Mouse (Mus musculus) stomach, postnatal 0 days (tissue): ENCODE results near the gene C1qtnf12. TPM values are rescaled to one million over a fixed set of nuclear protein-coding genes. Genes with fewer than 3 reads are reported as not detected.

Source experiments
- ATAC-seq: fragments of 200-750 bp; cut with Nextera tagmentation; 2 replicates; pipeline ENCODE4 v1.8.0; 2017; ENCODE audit not compliant: low FRiP score, low TSS enrichment
- DNase-seq: peaks from one replicate; pipeline ENCODE4 v3.0.0-alpha.2; 2016; ENCODE audit warnings: low spot score
- H3K27ac ChIP-seq: fragments of 300-500 bp; sonication (generic); replicated peaks from 2 replicates; pipeline ENCODE4 v1.5.1; 2014; ENCODE audit warnings: mild to moderate bottlenecking, control low read depth
- H3K27me3 ChIP-seq: fragments of 300-500 bp; sonication (generic); 2 replicates; pipeline ENCODE4 v1.6.1; 2014; ENCODE audit warnings: low read length; ENCODE audit not compliant: control insufficient read depth, insufficient read depth
- H3K36me3 ChIP-seq: fragments of 300-500 bp; sonication (generic); 2 replicates; pipeline ENCODE4 v1.6.1; 2014; ENCODE audit warnings: low read length, mixed read lengths; ENCODE audit not compliant: control insufficient read depth, insufficient read depth
- H3K4me1 ChIP-seq: fragments of 300-500 bp; sonication (generic); replicated peaks from 2 replicates; pipeline ENCODE4 v1.6.1; 2014; ENCODE audit warnings: antibody characterized with exemption; ENCODE audit not compliant: control insufficient read depth, insufficient read depth
- H3K4me2 ChIP-seq: fragments of 300-500 bp; sonication (generic); replicated peaks from 2 replicates; pipeline ENCODE4 v1.6.1; 2014; ENCODE audit warnings: low read depth, mild to moderate bottlenecking, control low read depth, moderate library complexity
- H3K4me3 ChIP-seq: fragments of 300-500 bp; sonication (generic); 2 replicates; pipeline ENCODE4 v1.5.1; 2014; ENCODE audit warnings: low read depth, low read length, control low read depth
- H3K9ac ChIP-seq: fragments of 300-500 bp; sonication (generic); 2 replicates; pipeline ENCODE4 v1.6.1; 2014; ENCODE audit warnings: mild to moderate bottlenecking, low read length, control low read depth, mixed read lengths
- H3K9me3 ChIP-seq: fragments of 300-500 bp; sonication (generic); 2 replicates; pipeline ENCODE4 v1.6.1; 2016; ENCODE audit warnings: low read length; ENCODE audit not compliant: control insufficient read depth
- CTCF ChIP-seq: IDR thresholded peaks from 2 replicates; pipeline ENCODE4 v1.5.1; 2016; ENCODE audit warnings: antibody characterized with exemption, low read depth, mild to moderate bottlenecking, moderate library complexity
- EP300 ChIP-seq: optimal IDR thresholded peaks from 2 replicates; pipeline ENCODE3; 2016; ENCODE audit warnings: antibody characterized with exemption
- WGBS: fragments of 180-500 bp; shearing (Covaris S2); extraction: QIAGEN DNeasy Blood & Tissue Kit; methylation state at CpG from one replicate; pipeline ENCODE4 v1.1.7; 2014; 5-methylcytosine and 5-hydroxymethylcytosine counted together
- polyA plus RNA-seq: library from polyadenylated mRNA; unstranded; fragments of >200 nt; fragmentation: Nextera tagmentation; extraction: Ambion mirVana; gene quantifications from 2 replicates; pipeline ENCODE4 v1.2.1, GENCODE M21; 2015

The C1qtnf12 gene
- polyA plus RNA-seq, 1 experiment from 2014 or later: 48.5 TPM

DNA sequence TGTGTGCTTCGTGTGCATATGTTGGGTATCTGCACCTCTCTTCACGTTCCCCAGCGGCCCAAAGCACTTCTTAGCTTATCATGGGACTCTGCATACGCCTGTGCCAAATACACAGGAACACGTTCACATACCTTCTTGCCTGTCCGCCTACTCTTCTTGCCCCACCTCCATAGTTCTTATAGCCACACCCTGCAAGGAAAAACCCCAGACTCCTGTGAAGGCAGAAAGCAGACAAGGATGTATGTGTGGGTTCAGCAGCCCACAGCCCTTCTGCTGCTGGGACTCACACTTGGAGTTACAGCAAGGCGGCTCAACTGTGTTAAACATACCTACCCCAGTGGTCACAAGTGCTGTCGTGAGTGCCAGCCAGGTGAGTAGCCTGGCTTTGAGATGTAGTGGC, 51.5 kb downstream of the C1qtnf12 start, which contains the start of gene Tnfrsf4:
Tnfrsf4 (plus strand) TSS at position 207 of the 400 bp plus-strand sequence.
- WGBS: 61% methylated on average over 8 of the region's 8 CpGs
- Histone ChIP-seq H3K9ac (no peak within 1 kb of the TSS), H3K27me3 (no peaks in the 10 kb centered on the region), H3K4me1 (no peaks in the 10 kb centered on the region), H3K36me3 (peaks cover 18% of the 10 kb centered on the region), H3K9me3 (no peaks in the 10 kb centered on the region), H3K4me2 (no peak within 1 kb of the TSS), H3K27ac (no peak within 1 kb of the TSS), H3K4me3 (no peak within 1 kb of the TSS)
- DNase-seq: no peak
- TF ChIP-seq CTCF: no peak
- no peak for TF ChIP-seq EP300
- ATAC-seq: peak; percentile 28; the same call in 1 of the 2 replicates

DNA sequence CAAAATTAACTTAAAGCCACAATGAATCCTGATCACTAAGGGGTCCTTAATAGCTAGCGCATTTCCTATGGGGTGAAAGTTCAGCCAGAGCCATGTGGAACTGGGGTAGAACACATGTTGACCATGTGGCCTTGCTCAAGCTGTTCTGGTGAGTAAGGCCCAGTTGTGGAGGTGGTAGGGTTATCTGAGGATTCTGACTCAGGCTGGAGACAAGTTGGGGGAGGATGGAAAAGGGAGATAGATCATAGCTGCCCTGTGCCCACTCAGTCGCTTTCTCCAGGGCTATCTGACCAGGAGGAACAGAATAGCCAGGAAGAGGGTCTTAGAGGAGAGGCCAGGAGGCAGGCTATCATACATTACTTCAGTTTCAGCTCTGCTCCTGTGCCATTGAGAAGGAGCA, 52.3 kb downstream of the C1qtnf12 start:
- DNase-seq: no peak
- Histone ChIP-seq H3K9ac (no peak overlapping the region), H3K4me1 (no peaks in the 10 kb centered on the region), H3K36me3 (peaks cover 12% of the 10 kb centered on the region; the same call in 1 of the 2 replicates), H3K4me3 (no peak overlapping the region), H3K9me3 (no peaks in the 10 kb centered on the region), H3K4me2 (no peak overlapping the region), H3K27me3 (no peaks in the 10 kb centered on the region), H3K27ac (no peak overlapping the region)
- no peak for ATAC-seq
- 87% methylated on average over 2 of the region's 2 CpGs for WGBS
- no peak for TF ChIP-seq CTCF
- TF ChIP-seq EP300: no peak

Other genes with a start within 250 kb of the C1qtnf12 start
- 0.39 and 0.45 TPM in 2 replicates for gene Tmem240, start 227.5 kb upstream of the C1qtnf12 start, polyA plus RNA-seq
- gene Atad3a, start 201.2 kb upstream of the C1qtnf12 start, polyA plus RNA-seq: 48.8 and 55.1 TPM in 2 replicates
- gene Vwa1, start 187.6 kb upstream of the C1qtnf12 start, polyA plus RNA-seq: 30.0 and 32.3 TPM in 2 replicates
- gene Tmem88b, start 176.4 kb upstream of the C1qtnf12 start, polyA plus RNA-seq: 0.13 and 0.27 TPM in 2 replicates
- 0.10 and 0.13 TPM in 2 replicates for gene Ankrd65, start 171.9 kb upstream of the C1qtnf12 start, polyA plus RNA-seq
- gene Mrpl20, start 159.4 kb upstream of the C1qtnf12 start, polyA plus RNA-seq: 230 and 240 TPM in 2 replicates
- 72.2 and 83.2 TPM in 2 replicates for gene Ccnl2, start 149.8 kb upstream of the C1qtnf12 start, polyA plus RNA-seq
- 129 and 133 TPM in 2 replicates for gene Aurkaip1, start 131.0 kb upstream of the C1qtnf12 start, polyA plus RNA-seq
- gene Mxra8, start 122.6 kb upstream of the C1qtnf12 start, polyA plus RNA-seq: 79.4 and 88.4 TPM in 2 replicates
- 8.1 and 10.4 TPM in 2 replicates for gene Dvl1, start 114.9 kb upstream of the C1qtnf12 start, polyA plus RNA-seq
- gene Tas1r3, start 99.0 kb upstream of the C1qtnf12 start, polyA plus RNA-seq: 0.11 and 0.28 TPM in 2 replicates
- gene Cptp, start 92.9 kb upstream of the C1qtnf12 start, polyA plus RNA-seq: 25.0 and 26.5 TPM in 2 replicates
- gene Ints11, start 92.8 kb upstream of the C1qtnf12 start, polyA plus RNA-seq: 30.7 and 32.6 TPM in 2 replicates
- 35.7 and 36.5 TPM in 2 replicates for gene Pusl1, start 70.5 kb upstream of the C1qtnf12 start, polyA plus RNA-seq
- gene Acap3, start 70.5 kb upstream of the C1qtnf12 start, polyA plus RNA-seq: 9.7 and 10.2 TPM in 2 replicates
- 72.8 and 75.5 TPM in 2 replicates for gene Ube2j2, start 18.5 kb upstream of the C1qtnf12 start, polyA plus RNA-seq
- 9.0 and 9.4 TPM in 2 replicates for gene B3galt6, start 30.3 kb downstream of the C1qtnf12 start, polyA plus RNA-seq
- 129 and 137 TPM in 2 replicates for gene Sdf4, start 30.6 kb downstream of the C1qtnf12 start, polyA plus RNA-seq
- gene Tnfrsf4, start 51.5 kb downstream of the C1qtnf12 start, polyA plus RNA-seq: 0.21 and 0.48 TPM in 2 replicates
- 2.2 and 3.3 TPM in 2 replicates for gene Tnfrsf18, start 63.8 kb downstream of the C1qtnf12 start, polyA plus RNA-seq
- 2.7 TPM in 2 replicates for gene Ttll10, start 97.1 kb downstream of the C1qtnf12 start, polyA plus RNA-seq
- 4.9 and 5.4 TPM in 2 replicates for gene 9430015G10Rik, start 147.7 kb downstream of the C1qtnf12 start, polyA plus RNA-seq
- gene Rnf223, start 168.2 kb downstream of the C1qtnf12 start, polyA plus RNA-seq: 7.6 and 7.7 TPM in 2 replicates
- gene Agrn, start 235.2 kb downstream of the C1qtnf12 start, polyA plus RNA-seq: 17.7 and 21.4 TPM in 2 replicates
- 3.1 and 4.1 TPM in 2 replicates for gene Isg15, start 238.5 kb downstream of the C1qtnf12 start, polyA plus RNA-seq
- 1.2 and 1.6 TPM in 2 replicates for gene AW011738, start 241.0 kb downstream of the C1qtnf12 start, polyA plus RNA-seq